Mouse (Mus musculus) heart, embryonic 14.5 days (tissue): Measurements from ENCODE around the gene Zbtb41. TPM values are rescaled to one million over a fixed set of nuclear protein-coding genes. Genes with fewer than 3 reads are reported as not detected.
"Not testable (repeated sequence)": the region's sequence is repeated elsewhere in the genome, so short reads cannot be mapped to it uniquely, and the experiment has no call there.

Experiments used
- ATAC-seq: fragments of 200-750 bp; cut with Nextera tagmentation; 2 replicates; pipeline ENCODE4 v1.8.0; 2017; ENCODE audit warnings: low read depth, moderate TSS enrichment; ENCODE audit not compliant: insufficient number of reproducible peaks, insufficient read depth, low FRiP score
- H3K27ac ChIP-seq, 2 experiments: fragments of 200-500 bp in 1 of 2; fragments of 300-500 bp in 1 of 2; sonication (generic) in 1 of 2; replicated peaks in 1 of 2; 2 replicates each; pipeline ENCODE4 v1.5.1; 2012 to 2014; ENCODE audit warnings: low read depth in 2 of 2, low read length in 2 of 2, control low read depth in 1 of 2, mild to moderate bottlenecking in 1 of 2, mixed read lengths in 1 of 2; ENCODE audit not compliant: control insufficient read depth in 1 of 2, insufficient read depth in 1 of 2
- H3K27me3 ChIP-seq: fragments of 300-500 bp; sonication (generic); 2 replicates; pipeline ENCODE4 v1.6.1; 2014; ENCODE audit warnings: mild to moderate bottlenecking, low read length, control low read depth; ENCODE audit not compliant: control insufficient read depth, insufficient read depth
- H3K36me3 ChIP-seq: fragments of 300-500 bp; sonication (generic); 2 replicates; pipeline ENCODE4 v1.6.1; 2014; ENCODE audit warnings: mild to moderate bottlenecking, control low read depth, low read length, mixed read lengths; ENCODE audit not compliant: control insufficient read depth, insufficient read depth
- H3K4me1 ChIP-seq, 2 experiments: fragments of 200-500 bp in 1 of 2; fragments of 300-500 bp in 1 of 2; sonication (generic) in 1 of 2; 2 replicates each; pipeline ENCODE4 v1.6.1; 2012 to 2014; ENCODE audit warnings: low read length in 2 of 2, control low read depth in 1 of 2, mixed read lengths in 1 of 2; ENCODE audit not compliant: control insufficient read depth in 2 of 2, insufficient read depth in 2 of 2
- H3K4me2 ChIP-seq: fragments of 300-500 bp; sonication (generic); 2 replicates; pipeline ENCODE4 v1.6.1; 2014; ENCODE audit warnings: mild to moderate bottlenecking, low read length
- H3K4me3 ChIP-seq, 2 experiments: fragments of 200-500 bp in 1 of 2; fragments of 300-500 bp in 1 of 2; sonication (generic) in 1 of 2; 2 replicates each; pipeline ENCODE4 v1.5.1; 2012 to 2014; ENCODE audit warnings: low read length in 2 of 2, mild to moderate bottlenecking in 2 of 2, control low read depth in 1 of 2, low read depth in 1 of 2, moderate library complexity in 1 of 2; ENCODE audit not compliant: control insufficient read depth in 1 of 2, insufficient read depth in 1 of 2
- H3K9ac ChIP-seq: fragments of 300-500 bp; sonication (generic); 2 replicates; pipeline ENCODE4 v1.6.1; 2014; ENCODE audit warnings: mild to moderate bottlenecking, low read length
- H3K9me3 ChIP-seq: fragments of 300-500 bp; sonication (generic); 2 replicates; pipeline ENCODE4 v1.6.1; 2016; ENCODE audit warnings: low read length, control low read depth; ENCODE audit not compliant: control insufficient read depth
- WGBS: fragments of 180-500 bp; shearing (Covaris S2); extraction: QIAGEN DNeasy Blood & Tissue Kit; methylation state at CpG from one replicate; pipeline ENCODE4 v1.1.7; 2014; 5-methylcytosine and 5-hydroxymethylcytosine counted together
- polyA plus RNA-seq: library from polyadenylated mRNA; unstranded; fragments of >200 nt; fragmentation: Nextera tagmentation; extraction: Ambion mirVana; gene quantifications from 2 replicates; pipeline ENCODE4 v1.2.1, GENCODE M21; 2014

The Zbtb41 gene
- polyA plus RNA-seq, 1 experiment from 2014 or later, result 10.9 TPM

- Histone ChIP-seq H3K4me1 (0 out of 4 replicates have a peak, but pooled peaks cover 0 to 4% of the 10 kb centered on the region in 2 experiments), H3K4me2 (no peak overlapping the region), H3K9me3 (no peaks in the 10 kb centered on the region), H3K9ac (no peak overlapping the region), H3K4me3 (no peak overlapping the region), H3K27me3 (no peaks in the 10 kb centered on the region), H3K27ac (no peak overlapping the region), H3K36me3 (peaks cover 69% of the 10 kb centered on the region)
- peak; percentile 26; the same call in 1 of the 2 replicates for ATAC-seq
These were observed 16.3 kb downstream of the Zbtb41 start for GRCm38 (mm10) chr1:139438373-139438772.

DNA sequence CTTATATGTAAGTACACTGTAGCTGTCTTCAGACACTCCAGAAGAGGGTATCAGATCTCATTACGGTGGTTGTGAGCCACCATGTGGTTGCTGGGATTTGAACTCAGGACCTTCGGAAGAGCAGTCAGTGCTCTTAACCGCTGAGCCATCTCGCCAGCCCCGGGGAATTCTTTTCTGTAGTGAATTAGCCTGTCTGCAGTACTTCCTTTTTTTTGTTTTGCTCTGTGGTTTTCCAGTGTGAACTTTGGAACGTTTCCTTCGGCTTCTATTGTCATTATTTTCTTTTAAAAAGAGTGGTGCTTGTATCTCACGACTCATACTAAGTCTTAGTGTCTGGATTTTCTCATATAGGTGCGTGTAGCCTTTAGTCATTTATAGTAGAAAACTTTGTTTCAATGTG lies 21.0 kb downstream of the Zbtb41 start:
- H3K4me3 ChIP-seq, H3K27me3 ChIP-seq, H3K4me1 ChIP-seq, H3K4me2 ChIP-seq, H3K27ac ChIP-seq, H3K9ac ChIP-seq, H3K9me3 ChIP-seq, ATAC-seq: not testable (repeated sequence)
- H3K36me3 ChIP-seq, result peaks cover 60% of the 10 kb centered on the region
- WGBS, result 76% methylated on average over 9 of the region's 9 CpGs

DNA sequence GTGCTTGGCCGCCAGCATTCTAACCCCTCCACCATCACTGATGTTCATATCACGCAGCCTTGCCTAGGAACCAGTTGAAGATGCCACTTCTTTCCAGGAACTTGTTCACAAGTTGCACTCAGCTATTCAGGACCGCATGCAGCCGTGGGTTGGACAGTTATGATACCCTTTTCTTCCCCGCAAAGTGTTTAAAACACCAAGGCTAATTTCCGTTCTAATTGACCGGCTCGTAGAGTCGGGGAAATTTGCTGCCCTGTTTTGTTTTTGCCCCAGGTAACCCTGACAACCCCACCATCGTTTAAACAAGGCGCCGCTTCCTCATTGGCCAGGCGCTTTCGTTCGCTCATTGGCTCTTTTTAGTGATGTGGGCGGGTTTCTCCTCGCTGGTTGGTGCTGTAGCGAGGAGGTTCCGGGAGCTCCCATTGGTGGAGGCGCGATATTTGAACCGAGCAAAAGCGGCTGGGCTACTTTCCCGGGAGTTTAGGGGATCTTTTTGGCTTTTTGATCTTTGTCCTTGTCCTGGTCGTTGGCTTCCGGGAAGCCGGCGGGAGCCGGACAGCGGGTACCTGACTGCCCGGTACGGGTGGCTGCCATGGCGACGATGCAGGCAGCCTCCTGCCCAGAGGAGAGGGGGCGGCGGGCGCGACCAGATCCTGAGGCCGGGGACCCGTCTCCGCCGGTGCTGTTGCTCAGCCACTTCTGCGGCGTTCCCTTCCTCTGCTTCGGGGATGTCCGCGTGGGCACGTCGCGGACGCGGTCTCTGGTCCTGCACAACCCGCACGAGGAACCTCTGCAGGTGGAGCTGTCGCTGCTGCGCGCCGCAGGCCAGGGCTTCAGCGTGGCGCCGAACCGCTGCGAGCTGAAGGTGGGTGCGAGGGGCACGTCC lies 32.5 kb downstream of the Zbtb41 start, which contains the start of gene Aspm:
Aspm (plus strand) TSS at position 433 of the 886 bp plus-strand sequence.
- peak within 1 kb of the TSS; percentile 86 for H3K4me2 ChIP-seq
- no peaks in the 10 kb centered on the region for H3K9me3 ChIP-seq
- under 1% methylated on average over 65 of the region's 65 CpGs for WGBS
- H3K4me1 ChIP-seq, result peaks cover 0 to 12% of the 10 kb centered on the region in 2 experiments; a peak in 3 of 4 replicates
- ATAC-seq, result peak; percentile 97
- peak within 1 kb of the TSS; percentile 68 to 92 for H3K4me3 ChIP-seq
- peaks cover 30% of the 10 kb centered on the region for H3K36me3 ChIP-seq
- H3K9ac ChIP-seq, result peak within 1 kb of the TSS; percentile 81
- no peaks in the 10 kb centered on the region for H3K27me3 ChIP-seq
- H3K27ac ChIP-seq, result peak within 1 kb of the TSS; percentile 47 to 62

GRCm38 (mm10) chr1:139455226-139455869 lies 33.3 kb downstream of the Zbtb41 start:
- peak overlapping the region; percentile 47 to 62 for H3K27ac ChIP-seq
- peaks cover 35% of the 10 kb centered on the region for H3K36me3 ChIP-seq
- no peaks in the 10 kb centered on the region for H3K27me3 ChIP-seq
- H3K9ac ChIP-seq, result peak overlapping the region; percentile 81
- H3K4me3 ChIP-seq, result peak overlapping the region; percentile 68 to 92
- peak; percentile 19 for ATAC-seq
- WGBS, result 1% methylated on average over 17 of the region's 17 CpGs
- H3K4me2 ChIP-seq, result peak overlapping the region; percentile 86
- H3K9me3 ChIP-seq, result no peaks in the 10 kb centered on the region
- H3K4me1 ChIP-seq, result peaks cover 0 to 12% of the 10 kb centered on the region in 2 experiments; a peak in 3 of 4 replicates

GRCm38 (mm10) chr1:139460807-139461206 lies 38.7 kb downstream of the Zbtb41 start:
- H3K9ac ChIP-seq, result no peak overlapping the region
- peaks cover 0 to 4% of the 10 kb centered on the region in 2 experiments; a peak in 2 of 4 replicates for H3K4me1 ChIP-seq
- 87% methylated on average over 5 of the region's 5 CpGs for WGBS
- no peak for ATAC-seq
- H3K36me3 ChIP-seq, result peaks cover 78% of the 10 kb centered on the region
- H3K27me3 ChIP-seq, result no peaks in the 10 kb centered on the region
- H3K4me3 ChIP-seq, result no peak overlapping the region
- no peaks in the 10 kb centered on the region for H3K9me3 ChIP-seq
- H3K27ac ChIP-seq, result no peak overlapping the region
- no peak overlapping the region for H3K4me2 ChIP-seq

DNA sequence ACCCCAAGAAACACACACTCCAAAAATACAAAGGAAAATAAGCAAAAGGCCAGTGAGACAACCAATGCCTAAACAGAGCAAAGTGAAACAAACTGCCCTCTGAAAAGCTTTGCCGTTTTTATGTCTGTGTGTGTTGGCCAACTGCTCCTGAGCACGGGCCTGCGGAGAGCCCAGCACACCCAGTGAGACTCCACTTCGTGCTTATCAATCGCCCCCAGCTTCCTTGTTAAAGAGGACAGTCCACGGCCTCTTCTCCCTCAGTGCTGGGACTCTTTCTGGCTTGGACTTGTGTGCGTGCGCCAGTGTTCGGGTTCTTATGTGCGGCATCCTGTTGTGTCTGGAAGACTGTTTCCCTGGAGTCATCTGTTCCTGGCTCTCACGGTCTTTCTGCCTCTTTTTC lies 43.8 kb downstream of the Zbtb41 start:
- no peak for ATAC-seq
- H3K4me2 ChIP-seq, result no peak overlapping the region
- WGBS, result 85% methylated on average over 11 of the region's 11 CpGs
- H3K4me3 ChIP-seq, result no peak overlapping the region
- H3K4me1 ChIP-seq, result no peaks in the 10 kb centered on the region
- H3K9ac ChIP-seq, result no peak overlapping the region
- H3K27ac ChIP-seq, result no peak overlapping the region
- peaks cover 85% of the 10 kb centered on the region for H3K36me3 ChIP-seq
- H3K9me3 ChIP-seq, result no peaks in the 10 kb centered on the region
- H3K27me3 ChIP-seq, result no peaks in the 10 kb centered on the region

DNA sequence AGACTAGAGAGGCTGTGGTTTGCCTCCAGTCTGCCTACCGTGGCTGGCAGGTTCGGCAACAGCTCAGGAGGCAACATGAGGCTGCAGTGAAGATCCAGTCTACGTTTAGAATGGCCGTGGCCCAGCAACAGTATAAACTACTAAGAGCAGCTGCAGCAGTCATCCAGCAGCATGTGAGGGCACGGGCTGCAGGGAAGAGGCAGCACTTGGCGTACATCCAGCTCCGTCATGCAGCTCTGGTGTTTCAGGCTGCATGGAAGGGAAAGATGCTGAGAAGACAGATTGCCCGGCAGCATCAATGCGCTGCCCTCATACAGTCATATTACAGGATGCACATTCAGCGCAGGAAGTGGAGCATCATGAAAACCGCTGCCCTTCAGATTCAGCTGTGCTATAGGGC lies 56.8 kb downstream of the Zbtb41 start:
- WGBS, result 89% methylated on average over 11 of the region's 11 CpGs
- no peaks in the 10 kb centered on the region for H3K27me3 ChIP-seq
- ATAC-seq, result no peak

More for the DNA sequence above, 56.8 kb downstream of the Zbtb41 start:
- no peak overlapping the region for H3K4me3 ChIP-seq
- H3K4me1 ChIP-seq, result no peaks in the 10 kb centered on the region
- H3K4me2 ChIP-seq, result no peak overlapping the region
- H3K36me3 ChIP-seq, result peaks cover 96% of the 10 kb centered on the region
- no peak overlapping the region for H3K27ac ChIP-seq
- H3K9ac ChIP-seq, result no peak overlapping the region
- no peaks in the 10 kb centered on the region for H3K9me3 ChIP-seq
